Mouse (Mus musculus) B cell, adult 2 months (primary cell): ENCODE measurements around the gene Cyp39a1.

ENCODE experiments used
- DNase-seq, 2 experiments: peaks; one replicate each; pipeline ENCODE4 v3.0.0; 2022

The Cyp39a1 gene

DNA sequence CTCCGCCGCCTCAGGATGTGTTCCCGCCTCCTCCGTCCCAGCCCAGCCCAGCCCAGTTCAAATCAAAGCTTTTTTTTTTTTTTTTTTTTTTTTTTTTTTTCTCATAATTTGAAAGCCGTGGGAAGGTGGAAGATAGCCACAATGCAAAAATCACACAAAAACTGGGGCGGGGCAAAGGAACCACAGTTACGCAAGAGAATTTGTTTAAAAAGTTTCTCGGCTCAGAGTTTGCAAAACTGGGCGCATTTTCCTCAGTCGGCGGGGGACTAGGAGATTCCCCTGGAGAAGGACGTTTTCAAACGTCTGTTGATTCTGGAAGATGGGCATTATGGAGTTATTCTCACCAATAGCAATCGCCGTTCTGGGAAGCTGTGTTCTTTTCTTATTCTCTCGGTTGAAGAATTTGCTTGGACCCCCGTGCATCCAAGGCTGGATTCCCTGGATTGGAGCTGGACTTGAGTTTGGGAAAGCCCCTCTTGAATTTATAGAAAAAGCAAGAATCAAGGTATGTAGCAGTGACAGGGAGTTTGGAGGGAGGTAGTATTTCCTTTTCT lies at the start of gene Cyp39a1:
Gene Cyp39a1, plus strand, starts transcription at position 136 of the 554 bp plus-strand sequence.
- no peak for DNase-seq

DNA sequence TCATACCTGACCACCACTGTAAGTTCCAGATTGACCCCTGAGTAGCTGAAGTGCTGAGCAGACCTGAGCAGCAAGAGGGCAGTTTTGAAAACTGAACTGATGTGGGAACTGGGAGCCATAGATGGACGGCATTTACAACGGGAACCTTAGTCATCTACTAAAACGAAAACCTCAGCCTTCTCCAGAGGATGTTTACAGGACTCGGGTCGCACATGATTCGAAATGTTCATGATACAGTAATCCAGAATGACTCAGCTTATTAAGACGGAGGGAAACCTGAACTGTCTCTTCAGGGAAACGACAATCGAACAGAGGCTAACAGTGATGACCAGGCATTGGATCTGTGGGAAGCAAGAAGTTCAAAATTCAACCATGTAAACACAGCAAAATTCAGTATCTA lies 48.1 kb upstream of the Cyp39a1 start:
- no peak for DNase-seq

DNA sequence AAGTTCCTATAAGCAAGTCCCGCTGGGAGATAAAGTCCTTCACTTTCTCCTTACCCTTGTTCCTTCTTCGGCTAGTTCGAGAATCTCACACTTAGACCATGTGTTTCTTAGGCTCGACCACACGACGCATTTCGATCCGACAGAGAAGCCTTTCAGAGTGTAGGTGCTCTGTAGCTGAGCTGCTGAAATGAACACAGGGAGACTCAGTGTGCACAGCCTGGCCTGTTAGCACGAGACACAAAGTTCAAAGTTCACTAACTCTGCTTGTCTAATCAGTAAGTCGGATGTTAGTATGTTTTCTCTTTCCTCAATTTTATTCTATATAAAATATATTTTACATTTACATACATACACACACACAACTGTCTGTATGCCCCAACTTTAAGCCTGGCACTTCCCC lies 45.1 kb upstream of the Cyp39a1 start:
- DNase-seq = no peak

DNA sequence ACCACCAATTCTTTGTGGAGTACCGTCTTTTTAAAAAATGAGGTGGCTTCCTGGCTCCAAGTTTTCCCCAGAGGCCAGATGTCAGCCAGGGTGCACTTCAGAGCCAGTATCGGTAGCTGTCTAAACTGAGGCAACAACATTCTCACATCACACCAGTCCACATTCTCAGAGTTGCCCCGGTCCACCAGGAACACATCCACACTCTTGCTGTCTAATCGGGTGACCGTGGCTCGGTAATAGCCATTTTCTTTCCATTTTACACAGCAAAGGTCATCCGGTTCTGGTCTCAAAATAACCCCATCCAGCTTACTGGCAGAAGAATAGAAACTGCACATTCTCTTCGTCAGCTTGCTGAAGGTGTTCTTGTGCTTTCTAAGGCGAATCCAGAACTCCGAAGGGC lies 39.0 kb upstream of the Cyp39a1 start:
- no peak for DNase-seq

DNA sequence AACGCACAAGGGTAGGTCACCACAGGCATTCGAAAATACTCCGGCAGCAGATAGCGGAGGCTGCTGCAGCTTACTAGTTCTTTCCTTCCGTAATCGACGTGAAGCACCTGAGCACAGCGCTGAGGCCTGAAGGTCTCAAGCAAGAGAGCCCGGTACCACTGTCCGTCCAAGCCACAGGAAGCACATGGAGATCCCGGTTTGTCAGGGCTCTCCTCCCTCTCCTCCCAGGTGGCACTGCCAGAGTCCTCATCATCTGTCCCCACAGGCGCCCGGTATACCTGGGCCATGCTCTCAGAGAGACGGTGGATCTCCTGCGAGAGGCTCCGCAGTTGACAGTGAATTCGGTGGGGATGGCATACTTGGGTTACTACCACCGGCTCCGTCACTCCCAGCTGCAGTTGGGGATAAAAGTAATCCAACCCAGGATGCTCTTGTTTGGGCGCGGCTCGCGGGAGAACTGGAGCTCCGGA lies 38.2 kb upstream of the Cyp39a1 start:
- DNase-seq = no peak

DNA sequence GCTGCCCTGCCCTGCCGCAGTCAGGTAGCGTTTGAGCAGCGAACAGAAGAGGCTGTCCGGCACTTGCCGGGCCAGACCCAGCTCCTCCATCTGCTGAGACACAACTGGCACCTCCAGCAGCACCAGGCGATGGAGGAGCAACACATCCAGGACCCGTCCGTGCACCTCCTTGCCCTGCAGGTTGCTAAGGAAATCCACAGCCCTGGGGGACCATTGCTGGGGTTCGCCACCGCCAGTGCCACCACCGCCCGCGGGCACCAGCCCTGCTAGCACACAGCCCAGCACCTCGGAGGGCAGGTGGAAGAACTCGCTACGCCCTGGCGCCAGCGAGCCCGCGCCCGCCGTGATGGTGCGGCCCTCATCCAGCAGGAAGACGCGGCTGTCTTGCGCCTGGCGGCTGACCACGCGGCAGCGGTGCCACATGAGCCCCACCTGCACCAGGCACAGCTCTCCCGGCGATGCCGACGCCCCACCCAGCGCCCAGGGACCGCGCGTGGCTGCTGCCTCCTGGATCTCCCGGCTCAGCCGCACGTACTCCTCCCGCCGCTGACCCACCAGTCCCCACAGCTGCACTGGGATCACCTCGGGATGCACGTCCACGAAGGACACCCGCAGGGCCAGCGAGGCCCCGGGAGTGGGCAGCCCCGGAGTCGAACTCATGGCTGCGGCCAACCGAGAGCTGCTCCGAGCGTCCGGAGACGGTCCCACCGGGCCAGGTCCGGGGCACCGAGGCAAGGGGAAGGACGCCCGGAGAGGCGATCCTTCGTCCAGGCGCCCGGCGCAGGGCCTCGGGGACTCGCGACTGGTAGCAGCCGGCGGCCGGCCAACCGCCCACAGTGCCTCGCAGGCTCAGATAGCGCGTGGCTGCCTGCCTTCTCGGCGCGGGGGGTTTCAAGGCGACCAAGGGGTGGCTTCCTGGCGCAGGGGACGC lies 37.5 kb upstream of the Cyp39a1 start, which contains the start of gene Tdrd6:
Gene Tdrd6, minus strand, starts transcription at position 804 of the 931 bp plus-strand sequence.
- DNase-seq = no peak

DNA sequence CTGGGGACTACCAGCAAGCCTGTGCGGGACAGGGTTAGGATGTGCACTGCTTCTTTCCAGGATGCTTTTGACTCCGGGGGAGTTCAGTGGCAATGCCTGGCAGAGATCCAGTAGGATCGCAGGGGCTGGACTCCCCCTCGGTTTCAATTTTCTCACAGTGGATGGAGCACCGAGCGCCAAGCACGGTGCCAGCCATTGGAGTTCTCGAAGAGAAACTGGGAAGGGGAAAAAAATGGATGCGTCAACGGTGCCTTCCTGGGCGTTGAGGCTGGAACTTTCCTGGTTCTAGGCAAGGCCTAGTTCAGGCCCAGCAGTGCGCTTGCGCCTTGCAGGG lies 36.8 kb upstream of the Cyp39a1 start:
- DNase-seq = no peak

DNA sequence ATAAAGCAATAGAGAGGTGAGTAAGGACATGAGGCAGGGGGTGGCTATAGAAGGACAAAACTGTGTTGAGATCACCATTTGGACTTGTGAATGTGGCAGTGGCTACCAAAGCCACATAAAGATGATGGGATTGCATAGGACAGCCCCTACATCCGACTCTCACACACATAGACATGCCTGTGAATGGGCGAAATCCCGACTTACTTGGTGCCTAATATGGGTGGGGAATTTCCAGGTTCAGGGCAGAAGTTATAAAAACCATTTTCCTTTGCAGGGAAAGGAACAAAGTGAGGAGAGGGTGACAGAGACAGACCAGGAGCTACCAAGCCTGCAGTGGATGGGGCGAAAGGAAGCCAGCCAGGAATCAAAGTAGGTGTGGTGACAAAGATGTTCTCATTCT lies 30.1 kb upstream of the Cyp39a1 start:
- DNase-seq = no peak

DNA sequence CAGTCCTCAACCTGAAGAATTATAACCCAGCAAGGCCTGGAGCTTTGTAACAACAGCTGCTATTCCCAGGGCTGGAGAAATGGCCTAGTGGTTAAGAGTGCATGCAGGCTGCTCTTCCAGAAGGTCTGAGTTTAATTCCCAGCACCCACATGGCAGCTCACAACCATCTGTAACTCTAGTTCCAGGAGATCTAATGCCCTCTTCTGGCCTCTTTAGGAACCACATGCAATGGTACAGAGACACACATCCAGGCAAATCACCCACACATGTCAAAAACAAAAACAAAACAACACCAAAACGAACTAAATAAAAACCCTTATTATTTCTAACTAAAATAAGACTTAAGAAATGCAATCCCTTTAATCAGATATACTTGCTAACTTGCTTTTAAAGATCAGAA lies 26.4 kb upstream of the Cyp39a1 start:
- DNase-seq = peak in 1 of 2 experiments; percentile 3

DNA sequence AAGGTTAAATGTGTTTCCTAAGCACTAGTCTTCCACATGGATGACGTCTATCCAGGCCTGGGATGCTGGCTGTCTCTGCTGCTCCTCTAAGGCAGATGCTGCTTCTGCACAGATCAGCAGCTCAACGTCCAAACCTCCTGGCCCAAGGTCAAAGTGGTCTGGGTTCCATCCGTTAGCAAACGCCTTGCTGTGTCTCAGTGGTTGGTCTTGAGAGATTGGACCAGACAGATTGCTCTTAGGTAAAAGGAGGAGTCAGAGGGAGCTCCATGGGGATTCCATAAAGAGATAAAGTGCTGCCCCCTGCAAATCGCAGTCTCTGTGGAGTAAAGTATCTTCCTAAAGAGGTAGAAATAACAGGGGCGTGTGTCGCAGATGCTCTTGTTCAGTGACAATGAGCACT lies 24.0 kb upstream of the Cyp39a1 start:
- no peak for DNase-seq

DNA sequence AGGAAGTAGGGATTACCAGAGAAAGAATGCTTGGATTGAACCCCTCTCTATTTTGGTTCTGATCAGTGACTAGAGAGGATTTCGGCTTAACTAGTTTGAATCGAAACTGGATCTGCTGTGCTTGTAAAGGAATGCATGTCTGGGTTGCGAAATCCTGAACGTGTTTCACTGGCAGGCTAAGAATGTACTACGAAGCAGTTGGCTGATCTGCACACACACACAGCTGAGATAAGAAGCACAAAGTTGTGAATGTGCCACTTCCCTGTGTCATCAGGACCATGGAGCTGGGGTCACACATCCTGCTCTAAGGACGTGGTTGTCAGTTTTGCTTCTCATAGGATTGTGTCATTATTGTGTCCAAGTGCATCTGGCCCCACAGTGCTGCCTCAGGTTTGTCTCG lies 22.9 kb upstream of the Cyp39a1 start:
- no peak for DNase-seq

DNA sequence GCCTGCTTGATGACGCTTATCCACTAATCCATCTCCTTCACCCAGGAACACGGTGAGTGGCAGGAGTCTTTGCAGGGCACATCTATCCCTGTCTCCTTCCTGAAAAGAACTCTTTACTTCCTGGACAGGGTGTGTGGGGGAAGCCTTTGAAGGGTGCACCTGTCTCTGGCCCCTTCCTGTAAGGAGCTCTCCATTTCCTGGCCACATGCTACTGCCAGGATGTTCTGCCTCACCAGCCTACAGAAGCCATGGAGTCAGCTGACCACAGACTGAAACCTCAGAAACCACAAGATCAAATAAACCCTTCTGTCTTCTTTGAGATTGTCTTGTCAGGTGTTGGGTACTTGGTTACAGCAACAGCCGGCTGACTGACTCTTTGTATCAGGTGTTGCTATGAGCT lies 22.1 kb upstream of the Cyp39a1 start:
- no peak for DNase-seq

DNA sequence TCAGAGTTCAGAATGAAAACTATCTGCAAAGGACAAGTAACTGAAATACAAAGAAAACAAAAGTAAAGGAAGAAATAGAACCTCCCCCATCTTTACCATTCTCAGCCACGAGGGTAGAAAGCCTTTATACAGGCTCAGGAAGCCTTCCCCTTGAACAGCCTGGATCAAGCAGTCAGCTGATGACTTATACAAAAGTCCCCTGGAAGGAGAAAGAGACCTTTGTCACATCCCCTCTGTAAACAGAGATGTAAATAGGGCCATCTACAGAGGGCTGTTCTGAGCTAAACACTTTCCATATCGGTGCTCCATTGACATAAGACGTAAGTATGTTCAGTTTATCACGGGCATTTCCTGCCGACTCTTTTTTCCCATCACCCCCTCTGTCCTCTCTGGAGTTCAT lies 20.3 kb upstream of the Cyp39a1 start:
- no peak for DNase-seq

DNA sequence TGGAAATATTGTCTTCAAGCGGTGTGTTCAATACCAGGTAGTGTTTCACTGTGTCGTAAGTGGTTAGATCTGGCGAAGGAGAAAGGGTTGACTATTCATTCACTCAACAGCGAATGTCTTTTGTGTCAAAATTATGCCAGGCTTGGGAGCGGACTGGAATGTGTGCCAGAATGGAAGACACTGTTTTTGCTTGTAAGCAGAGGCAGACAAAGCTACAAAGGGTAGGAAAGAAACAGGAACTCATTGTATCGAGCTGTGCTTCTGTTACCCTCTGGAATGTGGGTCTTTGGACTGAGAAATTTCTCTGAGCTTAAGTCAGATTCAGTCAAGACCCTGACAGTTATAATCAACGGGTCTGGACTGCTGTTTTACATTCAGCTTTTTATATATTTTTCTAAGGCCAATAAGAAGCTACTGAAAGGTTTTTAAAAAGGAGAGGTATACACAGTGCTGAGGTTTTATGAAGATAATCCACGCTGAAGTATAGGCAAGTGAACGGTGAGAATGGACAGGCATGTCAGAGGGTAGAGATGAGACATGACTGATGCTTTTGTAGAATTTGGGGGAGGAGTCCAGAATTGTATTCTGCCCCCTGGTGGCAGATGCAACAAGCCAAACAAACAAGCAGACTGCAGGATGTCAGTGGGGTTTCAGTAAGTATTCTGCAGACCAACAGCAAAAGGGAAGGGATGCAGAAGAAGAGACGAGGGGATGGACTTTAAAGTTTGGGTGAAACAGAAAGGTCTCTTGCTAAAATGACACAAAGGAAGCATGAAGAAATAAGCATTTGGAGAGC lies 17.4 kb upstream of the Cyp39a1 start:
- peak; percentile 52 to 54 for DNase-seq

DNA sequence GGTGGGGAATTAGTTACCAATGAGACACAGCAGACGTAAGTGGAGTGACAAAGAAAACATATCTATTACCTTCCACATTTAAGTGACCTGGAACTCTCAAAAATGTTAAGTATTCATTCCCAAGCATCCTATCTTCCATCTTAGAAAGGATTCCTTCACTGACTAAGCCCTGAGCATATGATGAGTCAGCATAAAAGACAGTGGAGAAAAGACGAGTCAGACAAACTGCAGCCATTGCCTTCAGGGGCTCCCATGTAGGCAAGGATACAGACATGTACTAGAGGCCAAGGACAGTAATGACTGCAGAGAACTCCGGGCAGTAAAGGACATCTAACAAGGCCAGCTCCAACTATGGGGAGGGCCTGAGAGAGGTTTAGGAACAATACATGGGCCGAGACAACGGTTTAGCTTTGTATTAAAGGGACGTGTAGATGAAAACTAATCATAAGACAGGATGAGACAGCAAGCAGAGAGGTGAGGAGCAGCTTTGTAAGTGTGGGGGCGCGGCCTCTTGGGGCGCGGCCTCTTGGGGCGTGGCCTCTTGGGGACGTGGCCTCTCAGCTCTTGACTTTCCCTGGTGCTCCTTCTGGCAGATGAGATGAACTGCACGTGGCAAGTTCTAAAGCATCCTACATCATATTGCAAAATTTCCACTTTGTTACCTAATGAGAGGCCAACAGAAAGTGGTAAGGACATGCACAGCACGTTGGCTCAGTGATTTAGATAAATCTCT lies 15.7 kb upstream of the Cyp39a1 start:
- no peak for DNase-seq

DNA sequence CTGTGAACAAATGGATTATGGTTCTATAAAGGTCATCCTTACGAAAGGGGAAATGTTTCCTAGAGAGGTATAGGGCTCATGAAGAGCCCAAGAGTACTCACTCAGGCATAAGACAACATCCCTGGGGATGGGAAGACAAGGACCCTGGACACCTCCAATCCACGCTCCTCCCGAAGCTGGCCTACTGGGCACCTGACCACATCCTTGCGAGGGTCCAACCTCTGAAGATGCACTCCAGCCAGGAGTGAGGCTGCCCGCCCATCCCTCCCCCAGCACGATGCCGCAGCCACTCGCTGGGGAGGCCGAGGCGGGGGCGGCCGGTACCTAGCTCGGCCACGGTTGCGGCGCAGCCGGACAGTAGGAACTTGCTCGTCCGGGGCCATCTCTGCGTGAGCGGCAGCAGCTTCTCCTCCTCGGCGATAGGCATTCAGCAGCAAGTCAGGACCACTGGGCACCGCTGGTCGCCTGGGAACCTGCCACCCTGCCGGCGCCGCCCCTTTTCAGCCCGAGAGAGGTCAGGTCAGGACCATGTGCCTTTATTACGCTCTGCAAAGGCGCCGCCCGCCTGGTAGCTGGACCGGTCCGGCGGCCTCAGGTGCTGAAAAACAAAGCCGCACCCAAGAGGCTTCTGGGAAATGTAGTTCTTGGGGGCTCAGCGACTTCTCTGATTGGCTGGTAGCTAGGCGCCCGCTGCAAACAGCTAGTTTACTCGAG lies 492 bp upstream of the Cyp39a1 start, which contains the start of gene Slc25a27:
Gene Slc25a27, minus strand, starts transcription at position 639 of the 714 bp plus-strand sequence.
- DNase-seq = peak; percentile 88 to 89

DNA sequence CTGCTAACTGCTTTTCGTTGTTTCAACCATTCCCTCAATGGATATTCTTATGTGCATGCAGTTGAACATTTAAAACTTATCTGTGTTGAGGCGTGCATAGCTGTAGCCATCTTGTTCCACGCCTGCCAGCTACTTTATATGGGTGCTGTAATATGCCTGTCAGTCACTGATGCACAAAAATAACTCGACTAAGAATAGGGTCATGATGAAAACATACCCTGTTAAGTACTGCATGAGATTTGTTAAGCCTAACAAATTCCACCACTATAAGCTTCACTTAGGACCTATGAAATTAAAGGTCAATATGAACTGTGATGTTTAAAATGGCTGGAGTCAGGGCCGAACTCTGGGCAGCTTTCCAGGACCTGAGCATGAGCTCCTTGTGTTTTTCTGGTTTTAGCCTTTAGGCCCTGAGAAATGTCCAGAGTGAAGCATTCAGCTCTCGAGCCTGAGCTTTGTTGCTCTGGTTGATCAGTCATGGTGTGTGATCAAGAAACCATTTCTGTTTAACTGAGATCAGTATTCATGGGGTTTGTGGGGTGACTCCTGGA lies 2.0 kb downstream of the Cyp39a1 start:
- DNase-seq = no peak

DNA sequence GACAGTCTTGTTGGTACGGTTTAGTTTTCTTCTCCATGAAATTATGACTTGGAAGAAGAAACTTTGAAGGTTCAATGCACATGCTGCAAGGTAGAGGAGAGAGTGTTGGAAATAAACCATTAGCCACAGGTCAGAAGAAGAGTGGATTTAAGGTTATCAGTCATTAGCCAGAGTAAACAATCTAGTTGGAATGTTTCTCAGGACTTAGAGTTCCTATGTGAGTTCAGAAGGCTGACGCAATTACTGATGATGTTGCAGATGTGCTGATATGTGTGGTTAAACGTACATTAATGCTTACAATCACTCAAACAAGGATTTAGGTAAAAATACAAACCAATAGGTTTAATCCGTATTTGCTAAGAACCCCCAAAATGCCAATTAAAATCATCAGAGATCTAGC lies 4.7 kb downstream of the Cyp39a1 start:
- DNase-seq = no peak

DNA sequence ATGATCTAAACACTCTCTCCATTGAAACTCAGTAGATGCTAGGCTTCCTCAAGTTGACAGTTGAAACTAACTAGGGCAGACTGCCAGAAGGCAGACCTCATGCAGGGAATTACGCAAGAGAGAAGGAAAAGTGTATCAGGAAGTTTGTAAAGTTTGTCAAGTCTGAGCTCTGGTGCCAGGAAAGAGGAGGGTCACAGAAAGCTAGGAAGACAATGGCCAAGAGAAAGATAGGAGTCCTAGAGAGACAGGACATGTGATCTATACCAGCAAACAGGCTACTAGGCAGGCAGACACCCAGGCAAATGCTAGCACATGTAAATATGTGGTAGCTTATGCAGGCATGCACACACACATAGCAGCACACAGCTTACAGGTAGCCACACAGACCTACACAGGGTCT lies 8.0 kb downstream of the Cyp39a1 start:
- DNase-seq = no peak

DNA sequence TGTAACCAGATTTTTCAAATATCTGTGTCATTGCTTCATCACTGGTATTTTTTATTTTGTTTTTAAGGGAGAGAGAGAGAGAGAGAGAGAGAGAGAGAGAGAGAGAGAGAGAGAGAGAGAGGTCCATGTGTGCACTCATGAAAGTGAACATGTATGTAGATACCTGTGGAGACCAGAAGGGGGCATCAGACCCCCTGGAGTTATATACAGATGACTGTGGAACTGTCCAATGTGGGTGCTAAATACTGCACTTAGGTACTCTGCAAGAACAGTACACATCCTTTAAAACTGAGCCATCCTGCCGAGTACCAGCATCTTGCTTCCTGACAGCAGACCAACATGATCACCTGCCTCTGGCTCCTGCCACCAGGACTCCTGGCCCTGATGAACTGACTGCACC lies 9.0 kb downstream of the Cyp39a1 start:
- DNase-seq = peak; percentile 7 to 12

DNA sequence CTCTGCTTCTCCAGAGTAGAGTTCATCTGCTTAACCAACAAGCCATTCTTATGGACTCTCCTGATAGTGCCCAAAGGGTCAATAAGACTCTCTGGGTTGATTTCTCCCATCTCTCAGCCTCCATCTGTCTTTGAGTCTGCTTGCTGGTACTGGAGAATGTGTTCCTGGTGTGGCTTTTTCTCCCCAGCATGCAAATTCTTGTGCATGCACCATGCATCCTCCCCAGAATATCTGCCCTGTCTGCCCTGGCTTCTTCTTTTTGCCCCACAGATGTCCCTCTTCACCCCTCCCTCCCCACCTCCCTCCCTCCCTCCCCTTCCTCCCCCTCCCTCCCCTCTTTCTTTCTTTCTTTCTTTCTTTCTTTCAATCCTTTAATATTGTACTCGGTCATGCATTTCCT lies 10.1 kb downstream of the Cyp39a1 start:
- DNase-seq = peak; percentile 24 to 27

DNA sequence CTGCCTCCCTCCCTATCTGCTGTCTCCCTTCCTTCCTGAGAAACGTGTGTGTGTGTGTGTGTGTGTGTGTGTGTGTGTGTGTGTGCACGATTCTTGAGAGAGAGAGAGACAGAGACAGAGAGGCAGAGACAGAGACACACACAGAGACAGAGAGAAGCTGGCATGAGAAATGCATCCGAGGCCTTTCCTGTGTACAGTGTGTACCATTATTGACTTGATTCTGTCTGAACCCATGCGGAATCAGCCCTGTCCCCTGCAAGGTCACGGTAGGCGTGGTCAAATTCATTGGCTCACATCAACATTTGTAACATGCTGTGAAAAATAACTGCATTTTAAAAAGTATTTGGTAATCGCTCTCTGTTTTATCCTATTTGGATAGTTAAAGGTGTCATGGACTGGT lies 16.9 kb downstream of the Cyp39a1 start:
- no peak for DNase-seq
